Mouse (Mus musculus) embryonic facial prominence, embryonic 14.5 days (tissue): ENCODE measurements around the gene Nuak1. TPM values are rescaled to one million over a fixed set of nuclear protein-coding genes. Genes with fewer than 3 reads are reported as not detected.
A peak's percentile ranks its signal among the peaks of the same experiment; 100 is the strongest.

ENCODE experiments used
- ATAC-seq: fragments of 200-750 bp; cut with Nextera tagmentation; 2 replicates; pipeline ENCODE4 v1.8.0; 2017; ENCODE audit warnings: low read depth, moderate number of reproducible peaks, moderate TSS enrichment
- DNase-seq: peaks from one replicate; pipeline ENCODE4 v3.0.0-alpha.2; 2015; ENCODE audit warnings: low spot score
- H3K27ac ChIP-seq: fragments of 300-500 bp; sonication (generic); replicated peaks from 2 replicates; pipeline ENCODE4 v1.5.1; 2014; ENCODE audit warnings: low read depth, mild to moderate bottlenecking, low read length, moderate library complexity
- H3K27me3 ChIP-seq: fragments of 300-500 bp; sonication (generic); replicated peaks from 2 replicates; pipeline ENCODE4 v1.6.1; 2014; ENCODE audit warnings: low read length; ENCODE audit not compliant: control insufficient read depth, insufficient read depth
- H3K36me3 ChIP-seq: fragments of 300-500 bp; sonication (generic); 2 replicates; pipeline ENCODE4 v1.6.1; 2014; ENCODE audit warnings: low read length, mixed read lengths; ENCODE audit not compliant: control insufficient read depth, insufficient read depth
- H3K4me1 ChIP-seq: fragments of 300-500 bp; sonication (generic); 2 replicates; pipeline ENCODE4 v1.6.1; 2014; ENCODE audit warnings: antibody characterized with exemption, low read length; ENCODE audit not compliant: control insufficient read depth, insufficient read depth
- H3K4me2 ChIP-seq: fragments of 300-500 bp; sonication (generic); 2 replicates; pipeline ENCODE4 v1.6.1; 2014; ENCODE audit warnings: low read depth, mild to moderate bottlenecking, low read length, moderate library complexity, mixed read lengths
- H3K4me3 ChIP-seq: fragments of 300-500 bp; sonication (generic); 2 replicates; pipeline ENCODE4 v1.5.1; 2014; ENCODE audit warnings: low read depth, mild to moderate bottlenecking, low read length
- H3K9ac ChIP-seq: fragments of 300-500 bp; sonication (generic); 2 replicates; pipeline ENCODE4 v1.6.1; 2014; ENCODE audit warnings: low read depth, mild to moderate bottlenecking, low read length, moderate library complexity, mixed read lengths
- H3K9me3 ChIP-seq: fragments of 300-500 bp; sonication (generic); 2 replicates; pipeline ENCODE4 v1.6.1; 2016; ENCODE audit warnings: low read length; ENCODE audit not compliant: control insufficient read depth
- WGBS: fragments of 180-500 bp; shearing (Covaris S2); extraction: QIAGEN DNeasy Blood & Tissue Kit; methylation state at CpG from one replicate; pipeline ENCODE4 v1.1.7; 2014; 5-methylcytosine and 5-hydroxymethylcytosine counted together
- polyA plus RNA-seq: library from polyadenylated mRNA; unstranded; fragments of >200 nt; fragmentation: Nextera tagmentation; extraction: Ambion mirVana; gene quantifications from 2 replicates; pipeline ENCODE4 v1.2.1, GENCODE M21; 2014

Gene Nuak1
- polyA plus RNA-seq, 1 experiment from 2014 or later, result 3.7 TPM

- Histone ChIP-seq H3K9me3 (no peaks in the 10 kb centered on the region), H3K4me1 (no peaks in the 10 kb centered on the region), H3K4me2 (no peak overlapping the region), H3K9ac (no peak overlapping the region), H3K27ac (no peak overlapping the region), H3K4me3 (no peak overlapping the region), H3K27me3 (no peaks in the 10 kb centered on the region), H3K36me3 (0 out of 2 replicates have a peak, but pooled peaks cover 7% of the 10 kb centered on the region)
- WGBS, result 45% methylated on average over 7 of the region's 7 CpGs
- peak; percentile 71 for DNase-seq
- no peak for ATAC-seq
These were observed 75.1 kb downstream of the Nuak1 start for GRCm38 (mm10) chr10:84365166-84365865.

DNA sequence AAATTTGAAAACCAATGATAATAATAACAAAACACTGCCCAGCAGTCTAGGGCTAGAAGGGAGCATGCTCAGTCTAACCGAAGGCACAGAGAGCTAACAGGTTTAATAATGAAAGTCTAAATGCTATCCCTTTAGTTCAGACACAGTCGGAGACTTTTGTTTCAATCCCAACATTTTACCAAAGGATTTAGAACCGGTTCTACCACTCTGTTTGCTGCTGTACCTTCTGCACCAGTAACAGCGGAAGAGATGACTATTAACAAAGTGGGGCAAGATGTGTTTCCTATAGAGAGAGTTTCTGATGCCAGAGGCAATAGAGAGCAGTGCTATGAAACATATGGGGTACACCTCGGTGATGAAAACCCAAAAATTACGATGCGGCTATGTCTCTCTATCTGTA lies 76.6 kb downstream of the Nuak1 start:
- WGBS, result 77% methylated on average over 7 of the region's 7 CpGs
- DNase-seq (peak; percentile 58), ATAC-seq (peak; percentile 30; the same call in 1 of the 2 replicates)
- H3K36me3 ChIP-seq, result no peaks in the 10 kb centered on the region
- no peak overlapping the region for H3K9ac ChIP-seq
- H3K4me1 ChIP-seq, result no peaks in the 10 kb centered on the region
- no peak overlapping the region for H3K4me2 ChIP-seq
- no peak overlapping the region for H3K27ac ChIP-seq
- H3K27me3 ChIP-seq, result no peaks in the 10 kb centered on the region
- no peak overlapping the region for H3K4me3 ChIP-seq
- no peaks in the 10 kb centered on the region for H3K9me3 ChIP-seq

- no peak for DNase-seq
- Histone ChIP-seq H3K36me3 (no peaks in the 10 kb centered on the region), H3K4me1 (0 out of 2 replicates have a peak, but pooled peaks cover 3% of the 10 kb centered on the region), H3K27ac (no peak overlapping the region), H3K27me3 (no peaks in the 10 kb centered on the region), H3K9me3 (no peaks in the 10 kb centered on the region), H3K9ac (no peak overlapping the region), H3K4me2 (no peak overlapping the region), H3K4me3 (no peak overlapping the region)
- 84% methylated on average over 4 of the region's 4 CpGs for WGBS
- no peak for ATAC-seq
These were observed 79.4 kb downstream of the Nuak1 start for GRCm38 (mm10) chr10:84360953-84361352.

DNA sequence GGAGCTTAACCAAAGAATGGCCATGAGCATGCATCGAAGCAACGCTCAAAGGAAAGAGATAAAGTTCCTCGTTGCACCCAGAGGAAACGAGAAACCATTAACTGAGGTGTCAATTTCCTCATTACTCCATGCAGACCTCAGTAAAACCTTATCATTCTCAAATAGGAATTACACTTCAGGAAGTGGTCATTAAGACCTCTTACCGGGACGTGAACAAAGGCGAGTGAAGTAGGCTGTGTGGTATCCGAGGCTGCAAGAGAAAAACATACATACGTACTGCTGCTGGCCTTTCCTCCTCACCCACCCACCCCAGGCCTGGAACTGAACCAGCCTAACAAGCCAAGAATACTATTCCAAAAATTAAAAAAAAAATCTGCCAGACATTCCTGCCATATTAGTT lies 80.0 kb downstream of the Nuak1 start:
- Histone ChIP-seq H3K36me3 (no peaks in the 10 kb centered on the region), H3K4me1 (0 out of 2 replicates have a peak, but pooled peaks cover 3% of the 10 kb centered on the region), H3K9ac (no peak overlapping the region), H3K9me3 (no peaks in the 10 kb centered on the region), H3K27me3 (no peaks in the 10 kb centered on the region), H3K4me2 (no peak overlapping the region), H3K27ac (no peak overlapping the region), H3K4me3 (no peak overlapping the region)
- WGBS, result 84% methylated on average over 9 of the region's 9 CpGs
- no peak for DNase-seq
- ATAC-seq, result no peak

DNA sequence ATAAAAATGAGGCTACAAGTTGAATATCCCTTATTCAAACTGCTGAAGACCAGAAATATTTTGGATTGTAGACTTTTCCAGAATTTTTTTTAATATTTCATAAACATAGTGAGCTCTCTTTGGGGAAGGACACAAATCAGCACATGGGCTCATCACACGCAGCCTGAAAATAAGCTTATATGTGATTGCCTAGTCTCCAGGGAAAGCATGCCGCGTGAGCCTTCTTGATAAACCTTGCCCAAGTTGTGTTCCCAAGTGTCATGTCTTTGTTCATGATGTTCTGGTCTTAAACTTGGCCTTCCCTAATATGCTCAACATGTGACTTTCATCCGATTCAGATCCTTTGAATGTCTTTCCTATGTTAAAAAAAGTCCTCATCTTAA lies 81.7 kb downstream of the Nuak1 start:
- 0 out of 2 replicates have a peak, but pooled peaks cover 3% of the 10 kb centered on the region for H3K4me1 ChIP-seq
- no peak overlapping the region for H3K4me3 ChIP-seq
- H3K27ac ChIP-seq, result no peak overlapping the region
- H3K27me3 ChIP-seq, result no peaks in the 10 kb centered on the region
- H3K9me3 ChIP-seq, result no peaks in the 10 kb centered on the region
- DNase-seq, result no peak
- no peak overlapping the region for H3K9ac ChIP-seq
- 87% methylated on average over 4 of the region's 4 CpGs for WGBS
- H3K4me2 ChIP-seq, result no peak overlapping the region
- ATAC-seq, result no peak
- H3K36me3 ChIP-seq, result no peaks in the 10 kb centered on the region

DNA sequence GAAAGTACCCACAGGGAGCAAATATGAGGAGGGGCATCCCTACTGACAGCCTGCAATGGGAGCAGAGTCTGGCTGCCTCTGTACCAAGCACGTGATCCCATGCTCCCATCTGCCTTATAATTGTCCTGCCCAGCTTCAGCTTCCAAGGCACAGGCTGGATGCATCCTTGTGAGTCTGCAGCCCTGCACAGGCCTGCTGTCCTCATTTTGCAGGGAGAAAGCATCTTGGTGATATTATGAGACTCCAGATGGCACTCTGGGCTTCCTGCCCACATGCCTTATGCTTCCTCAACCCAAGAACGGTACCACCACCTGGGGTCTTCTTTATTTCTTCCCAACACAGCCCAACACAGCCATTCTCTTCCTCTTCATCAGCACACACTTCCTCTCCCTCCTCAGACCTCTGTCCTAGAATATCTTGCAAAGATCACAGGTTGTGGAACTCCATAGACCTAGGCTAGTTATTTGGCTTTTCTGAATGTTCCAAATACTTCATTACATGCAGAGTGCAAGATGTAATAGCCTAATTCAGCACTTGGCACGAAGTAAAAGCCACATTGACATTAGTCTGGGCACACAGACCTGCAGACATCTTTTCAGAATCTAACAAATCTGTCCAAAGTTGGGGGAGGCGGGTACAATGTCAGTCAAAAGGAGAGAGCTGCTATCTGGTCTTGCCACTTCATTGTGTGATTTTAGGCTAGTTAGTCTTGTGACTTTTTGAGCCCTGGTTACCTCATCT lies 82.2 kb downstream of the Nuak1 start:
- H3K4me2 ChIP-seq, result no peak overlapping the region
- no peak overlapping the region for H3K4me3 ChIP-seq
- WGBS, result 66% methylated on average over 4 of the region's 4 CpGs
- ATAC-seq (peak; percentile 50; the same call in 1 of the 2 replicates), DNase-seq (peak; percentile 34)
- no peak overlapping the region for H3K27ac ChIP-seq
- H3K9me3 ChIP-seq, result no peaks in the 10 kb centered on the region
- no peak overlapping the region for H3K9ac ChIP-seq
- no peaks in the 10 kb centered on the region for H3K27me3 ChIP-seq
- H3K4me1 ChIP-seq, result 0 out of 2 replicates have a peak, but pooled peaks cover 3% of the 10 kb centered on the region
- H3K36me3 ChIP-seq, result no peaks in the 10 kb centered on the region

GRCm38 (mm10) chr10:84357593-84357992 lies 82.8 kb downstream of the Nuak1 start:
- H3K4me3 ChIP-seq, result no peak overlapping the region
- no peak overlapping the region for H3K9ac ChIP-seq
- H3K36me3 ChIP-seq, result no peaks in the 10 kb centered on the region
- H3K27ac ChIP-seq, result no peak overlapping the region
- no peaks in the 10 kb centered on the region for H3K9me3 ChIP-seq
- 87% methylated on average over 4 of the region's 4 CpGs for WGBS
- 0 out of 2 replicates have a peak, but pooled peaks cover 3% of the 10 kb centered on the region for H3K4me1 ChIP-seq
- no peaks in the 10 kb centered on the region for H3K27me3 ChIP-seq
- ATAC-seq (no peak), DNase-seq (no peak)
- H3K4me2 ChIP-seq, result no peak overlapping the region

DNA sequence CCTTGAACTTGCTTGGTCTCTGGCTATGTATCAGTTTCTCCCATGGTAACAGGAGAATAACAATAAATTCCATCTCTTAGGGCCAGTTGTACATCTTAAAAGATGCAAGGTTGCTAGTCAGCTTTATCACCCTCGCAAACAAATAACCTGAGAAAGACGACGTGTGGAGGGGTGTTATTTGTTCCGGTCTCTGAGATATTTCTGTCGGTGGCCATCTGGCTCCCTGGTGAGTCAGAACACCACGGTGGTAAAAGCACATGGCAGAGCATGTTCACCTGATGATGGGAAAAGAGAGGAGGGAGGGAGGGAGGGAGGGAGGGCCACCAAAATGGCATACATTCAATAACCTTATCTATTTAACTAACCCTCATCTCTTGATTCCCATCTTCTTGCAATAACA lies 86.1 kb downstream of the Nuak1 start:
- Histone ChIP-seq H3K4me1 (0 out of 2 replicates have a peak, but pooled peaks cover 3% of the 10 kb centered on the region), H3K9ac (no peak overlapping the region), H3K27me3 (no peaks in the 10 kb centered on the region), H3K4me3 (no peak overlapping the region), H3K27ac (no peak overlapping the region), H3K4me2 (no peak overlapping the region), H3K36me3 (no peaks in the 10 kb centered on the region), H3K9me3 (no peaks in the 10 kb centered on the region)
- DNase-seq, result no peak
- 78% methylated on average over 6 of the region's 6 CpGs for whole genome bisulfite sequencing
- ATAC-seq, result no peak
